Mouse (Mus musculus) small intestine, adult 2 months (tissue): ENCODE data around the gene Gm20388.

ENCODE experiments used
- CTCF ChIP-seq: fragments of 200-500 bp; IDR thresholded peaks from 2 replicates; pipeline ENCODE4 v1.5.1; 2012; ENCODE audit warnings: low read depth, mild to moderate bottlenecking, control low read depth, inconsistent platforms, low read length, moderate library complexity, mixed read lengths; ENCODE audit not compliant: insufficient replicate concordance, insufficient read length; ENCODE audit errors: extremely low read depth
- POLR2A ChIP-seq: fragments of 200-500 bp; IDR thresholded peaks from 2 replicates; pipeline ENCODE4 v1.6.1; 2012; ENCODE audit warnings: low read depth, mild to moderate bottlenecking, control low read depth, inconsistent platforms, low read length, moderate library complexity

DNA sequence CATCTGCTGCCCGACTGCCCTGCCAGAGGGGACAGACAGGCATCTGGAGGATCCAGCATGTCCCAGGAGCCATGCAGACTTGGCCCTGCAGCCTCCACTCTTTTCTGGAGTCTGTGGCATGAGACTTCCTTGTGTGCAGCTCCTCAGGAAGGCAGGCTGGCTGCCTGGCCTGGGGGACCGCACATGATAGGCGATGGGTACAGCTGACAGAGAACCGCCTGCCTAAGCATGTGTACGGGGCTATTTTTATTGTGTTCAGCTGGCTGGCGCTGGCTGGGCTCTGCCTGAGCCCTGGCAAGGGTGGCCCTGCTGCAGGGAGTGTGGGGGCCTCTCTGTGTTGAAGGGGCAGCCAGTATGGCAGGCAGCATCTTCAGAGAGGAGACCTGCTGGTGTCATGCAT is 573.8 kb downstream of the Gm20388 start:
- no peak for TF ChIP-seq CTCF
- TF ChIP-seq POLR2A, result no peak
